19 mouse cellular contexts compared by ENCODE assay signal in genomic region chr12:92239956-92240699, GRCm38 (mm10).
DNase-seq lines count a peak whose midpoint lies in the region; ATAC-seq and TF ChIP-seq lines count a peak whose summit lies in the region.
"Had no signal": no experiment of that assay in that cellular context is flagged by ENCODE, and none has a peak within 500 bp of the region (broad histone marks: within the 10 kb centered on the region; RNA-seq: fewer than 3 reads in every experiment).

No protein-coding gene starts in this region.

- H3K4me3 ChIP-seq in forebrain, postnatal 0 days (ENCODE audit: low read depth, low read length): no peak overlapping the region
- H3K4me3 ChIP-seq in forebrain, embryonic 15.5 days: no peak overlapping the region
- H3K4me3 ChIP-seq in midbrain, embryonic 12.5 days: no peak overlapping the region
- H3K4me3 ChIP-seq: embryonic facial prominence, embryonic 13.5 days; heart, embryonic 13.5 days; liver, embryonic 13.5 days; megakaryocyte, embryonic 14.5 days had no signal

- no peaks in the 10 kb centered on the region for H3K36me3 ChIP-seq in forebrain, postnatal 0 days (ENCODE audit: insufficient read depth)
- no peaks in the 10 kb centered on the region for H3K36me3 ChIP-seq in forebrain, embryonic 15.5 days
- H3K36me3 ChIP-seq in midbrain, embryonic 12.5 days: no peaks in the 10 kb centered on the region
- H3K36me3 ChIP-seq: embryonic facial prominence, embryonic 13.5 days; heart, embryonic 13.5 days; liver, embryonic 13.5 days had no signal

- no peak for TF ChIP-seq CTCF in forebrain, postnatal 0 days (IDR thresholded peaks at IDR 0.05; ENCODE audit: low read depth)

- 69% methylated on average over 5 of the region's 5 CpGs for WGBS in forebrain, postnatal 0 days
- 68% methylated on average over 5 of the region's 5 CpGs for WGBS in forebrain, embryonic 15.5 days
- WGBS in midbrain, embryonic 12.5 days: 80% methylated on average over 5 of the region's 5 CpGs

- H3K27me3 ChIP-seq in forebrain, postnatal 0 days (ENCODE audit: insufficient read depth, low read length): no peaks in the 10 kb centered on the region
- no peaks in the 10 kb centered on the region for H3K27me3 ChIP-seq in forebrain, embryonic 15.5 days
- no peaks in the 10 kb centered on the region for H3K27me3 ChIP-seq in midbrain, embryonic 12.5 days
- H3K27me3 ChIP-seq: embryonic facial prominence, embryonic 13.5 days; heart, embryonic 13.5 days; liver, embryonic 13.5 days; megakaryocyte, embryonic 14.5 days had no signal

- DNase-seq in forebrain, postnatal 0 days: peak; percentile 11
- DNase-seq in right cerebral cortex, adult 18-20 months: peak; percentile 15
- no peak for DNase-seq in right cerebral cortex, postnatal 10 days (ENCODE audit: low spot score in 2 of 2)
- DNase-seq in telencephalon, adult 2 months (ENCODE audit: low read depth, low spot score): peak; percentile 19
- no peak for DNase-seq in layer of hippocampus, adult 8-10 months (ENCODE audit: low spot score in 2 of 2)
- DNase-seq in cerebellum, adult 11-12 months: no peak
- DNase-seq: B cell, adult 2 months; cerebellum, adult 11 months; gastrocnemius, postnatal 36 days; heart, postnatal 4 days; kidney, postnatal 14 days; liver, embryonic 13.5 days; thymus, postnatal 4 days had no signal

- no peak overlapping the region for H3K27ac ChIP-seq in forebrain, postnatal 0 days (ENCODE audit: low read depth, low read length)
- H3K27ac ChIP-seq in forebrain, embryonic 15.5 days (replicated peaks): no peak overlapping the region
- H3K27ac ChIP-seq in midbrain, embryonic 12.5 days (replicated peaks): no peak overlapping the region
- H3K27ac ChIP-seq: embryonic facial prominence, embryonic 13.5 days; heart, embryonic 13.5 days; liver, embryonic 13.5 days had no signal

- H3K4me2 ChIP-seq in forebrain, postnatal 0 days (ENCODE audit: low read depth): no peak overlapping the region
- H3K4me2 ChIP-seq in forebrain, embryonic 15.5 days (replicated peaks): no peak overlapping the region
- no peak overlapping the region for H3K4me2 ChIP-seq in midbrain, embryonic 12.5 days (replicated peaks)
- H3K4me2 ChIP-seq: embryonic facial prominence, embryonic 13.5 days; heart, embryonic 13.5 days; liver, embryonic 13.5 days had no signal

- no peaks in the 10 kb centered on the region for H3K4me1 ChIP-seq in forebrain, postnatal 0 days (ENCODE audit: insufficient read depth)
- H3K4me1 ChIP-seq in forebrain, embryonic 15.5 days: no peaks in the 10 kb centered on the region
- H3K4me1 ChIP-seq in midbrain, embryonic 12.5 days: no peaks in the 10 kb centered on the region
- H3K4me1 ChIP-seq: heart, embryonic 13.5 days; liver, embryonic 13.5 days; megakaryocyte, embryonic 14.5 days had no signal

- no peak for ATAC-seq in forebrain, postnatal 0 days
- ATAC-seq in forebrain, embryonic 15.5 days (replicated peaks): no peak
- peak; percentile 62; the same call in 1 of the 2 replicates for ATAC-seq in midbrain, embryonic 12.5 days (ENCODE audit: low FRiP score, low read depth)
- ATAC-seq: intestine, postnatal 0 days had no signal

- no peak overlapping the region for H3K9ac ChIP-seq in forebrain, postnatal 0 days
- H3K9ac ChIP-seq in forebrain, embryonic 15.5 days (replicated peaks): no peak overlapping the region
- H3K9ac ChIP-seq in midbrain, embryonic 12.5 days (replicated peaks): no peak overlapping the region
- H3K9ac ChIP-seq: embryonic facial prominence, embryonic 13.5 days; heart, embryonic 13.5 days; liver, embryonic 13.5 days had no signal

- H3K9me3 ChIP-seq in forebrain, postnatal 0 days (ENCODE audit: low read length): no peaks in the 10 kb centered on the region
- no peaks in the 10 kb centered on the region for H3K9me3 ChIP-seq in forebrain, embryonic 15.5 days
- no peaks in the 10 kb centered on the region for H3K9me3 ChIP-seq in midbrain, embryonic 12.5 days
- H3K9me3 ChIP-seq: embryonic facial prominence, embryonic 13.5 days; heart, embryonic 13.5 days; liver, embryonic 13.5 days; megakaryocyte, embryonic 14.5 days had no signal

Comparison
In these comparisons a context has a peak if more than half of its experiments do, and no peak if none do; other contexts are left out.
1. DNase-seq: peak in forebrain, postnatal 0 days (single experiment), right cerebral cortex, adult 18-20 months (single experiment) and telencephalon, adult 2 months (single experiment); none in right cerebral cortex, postnatal 10 days (0 of 2), layer of hippocampus, adult 8-10 months (0 of 2) and cerebellum, adult 11-12 months (single experiment).